Mouse (Mus musculus) kidney, postnatal 14 days (tissue): Measurements from ENCODE around the gene Vps37c.
A peak's percentile ranks its signal among the peaks of the same experiment; 100 is the strongest.

Experiments used
- DNase-seq: peaks from one replicate; pipeline ENCODE4 v3.0.0; 2022; ENCODE audit warnings: mixed read lengths

Gene Vps37c

GRCm38 (mm10) chr19:10689470-10690166 is 1.1 kb downstream of the Vps37c start:
- no peak for DNase-seq

GRCm38 (mm10) chr19:10690336-10690735 is 1.8 kb downstream of the Vps37c start:
- peak; percentile 61 for DNase-seq

- DNase-seq = no peak
Observed at GRCm38 (mm10) chr19:10691121-10691520, 2.6 kb downstream of the Vps37c start.

- DNase-seq = no peak
Observed at GRCm38 (mm10) chr19:10691660-10692059, 3.1 kb downstream of the Vps37c start.

GRCm38 (mm10) chr19:10692361-10692760 is 3.8 kb downstream of the Vps37c start:
- no peak for DNase-seq

- DNase-seq = no peak
Observed at GRCm38 (mm10) chr19:10693926-10694682, 5.6 kb downstream of the Vps37c start.

GRCm38 (mm10) chr19:10695801-10696200 is 7.3 kb downstream of the Vps37c start:
- DNase-seq = no peak

GRCm38 (mm10) chr19:10698131-10698991 is 9.8 kb downstream of the Vps37c start:
- DNase-seq = no peak

GRCm38 (mm10) chr19:10699851-10700250 is 11.3 kb downstream of the Vps37c start:
- no peak for DNase-seq

GRCm38 (mm10) chr19:10701013-10701726 is 12.6 kb downstream of the Vps37c start:
- no peak for DNase-seq

- DNase-seq = no peak
Observed at GRCm38 (mm10) chr19:10702125-10702524, 13.6 kb downstream of the Vps37c start.

GRCm38 (mm10) chr19:10703470-10703869 is 14.9 kb downstream of the Vps37c start:
- DNase-seq = no peak

- DNase-seq = no peak
Observed at GRCm38 (mm10) chr19:10707087-10707875, 18.7 kb downstream of the Vps37c start.

GRCm38 (mm10) chr19:10707881-10708280 is 19.3 kb downstream of the Vps37c start:
- DNase-seq = no peak

GRCm38 (mm10) chr19:10708900-10709299 is 20.4 kb downstream of the Vps37c start:
- DNase-seq = no peak

GRCm38 (mm10) chr19:10709360-10710087 is 21.0 kb downstream of the Vps37c start:
- peak; percentile 95 for DNase-seq

- peak; percentile 73 for DNase-seq
Observed at GRCm38 (mm10) chr19:10710088-10710511, 21.6 kb downstream of the Vps37c start.

- DNase-seq = no peak
Observed at GRCm38 (mm10) chr19:10710751-10711150, 22.2 kb downstream of the Vps37c start.

GRCm38 (mm10) chr19:10712194-10712593 is 23.7 kb downstream of the Vps37c start:
- no peak for DNase-seq

- DNase-seq = no peak
Observed at GRCm38 (mm10) chr19:10712646-10713045, 24.1 kb downstream of the Vps37c start.

- no peak for DNase-seq
Observed at GRCm38 (mm10) chr19:10713551-10713950, 25.0 kb downstream of the Vps37c start.
